Mouse (Mus musculus) liver, embryonic 16.5 days (tissue): Measurements from ENCODE around the gene Lrrc58. TPM values are rescaled to one million over a fixed set of nuclear protein-coding genes. Genes with fewer than 3 reads are reported as not detected.

ENCODE experiments used
- ATAC-seq: fragments of 200-750 bp; cut with Nextera tagmentation; 2 replicates; pipeline ENCODE4 v1.8.0; 2017; ENCODE audit warnings: low read depth, mild to moderate bottlenecking, moderate number of reproducible peaks, moderate library complexity
- H3K27ac ChIP-seq: fragments of 300-500 bp; sonication (generic); 2 replicates; pipeline ENCODE4 v1.5.1; 2014; ENCODE audit warnings: mild to moderate bottlenecking, low read length
- H3K27me3 ChIP-seq: fragments of 300-500 bp; sonication (generic); 2 replicates; pipeline ENCODE4 v1.6.1; 2014; ENCODE audit warnings: low read depth, low read length, mixed read lengths; ENCODE audit not compliant: control insufficient read depth, insufficient read depth
- H3K36me3 ChIP-seq: fragments of 300-500 bp; sonication (generic); 2 replicates; pipeline ENCODE4 v1.6.1; 2014; ENCODE audit warnings: mild to moderate bottlenecking; ENCODE audit not compliant: control insufficient read depth, insufficient read depth
- H3K4me1 ChIP-seq: fragments of 300-500 bp; sonication (generic); 2 replicates; pipeline ENCODE4 v1.6.1; 2014; ENCODE audit warnings: low read depth, low read length, mixed read lengths; ENCODE audit not compliant: control insufficient read depth
- H3K4me2 ChIP-seq: fragments of 300-500 bp; sonication (generic); 2 replicates; pipeline ENCODE4 v1.6.1; 2014; ENCODE audit warnings: low read depth, low read length, mixed read lengths
- H3K4me3 ChIP-seq: fragments of 300-500 bp; sonication (generic); 2 replicates; pipeline ENCODE4 v1.5.1; 2014; ENCODE audit warnings: low read depth, mild to moderate bottlenecking, low read length
- H3K9ac ChIP-seq: fragments of 300-500 bp; sonication (generic); 2 replicates; pipeline ENCODE4 v1.6.1; 2014; ENCODE audit warnings: low read depth, low read length
- H3K9me3 ChIP-seq: fragments of 300-500 bp; sonication (generic); replicated peaks from 2 replicates; pipeline ENCODE4 v1.6.1; 2016; ENCODE audit warnings: low read length; ENCODE audit not compliant: control insufficient read depth
- WGBS: fragments of 180-500 bp; shearing (Covaris S2); extraction: QIAGEN DNeasy Blood & Tissue Kit; methylation state at CpG from one replicate; pipeline ENCODE4 v1.1.7; 2014; ENCODE audit not compliant: insufficient replicate concordance; 5-methylcytosine and 5-hydroxymethylcytosine counted together
- polyA plus RNA-seq: library from polyadenylated mRNA; unstranded; fragments of >200 nt; fragmentation: Nextera tagmentation; extraction: Ambion mirVana; gene quantifications from 2 replicates; pipeline ENCODE4 v1.2.1, GENCODE M21; 2015

Gene Lrrc58
- polyA plus RNA-seq, 1 experiment from 2014 or later, result 11.3 TPM

DNA sequence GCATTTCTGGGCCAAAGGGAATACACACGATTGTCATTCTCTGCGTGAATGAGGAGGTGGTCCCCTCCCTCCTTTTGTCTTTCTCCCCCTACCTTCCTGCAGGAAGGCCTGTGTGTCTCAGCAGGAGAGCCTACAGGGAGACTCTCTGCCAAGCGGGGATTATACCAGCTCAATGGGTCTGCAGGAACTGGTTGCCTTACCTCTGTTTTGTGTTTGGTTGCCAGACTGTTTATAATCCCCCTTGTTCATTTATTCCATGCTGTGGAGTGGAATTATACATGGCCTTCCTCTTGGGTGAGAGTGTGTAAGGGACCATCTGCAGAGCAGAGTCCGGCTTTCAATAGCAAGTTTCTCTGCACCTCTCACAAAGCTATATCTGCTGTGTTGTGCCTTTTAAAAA lies 58.9 kb downstream of the Lrrc58 start:
- Histone ChIP-seq H3K36me3 (no peaks in the 10 kb centered on the region), H3K9ac (no peak overlapping the region), H3K4me1 (no peaks in the 10 kb centered on the region), H3K27ac (no peak overlapping the region), H3K9me3 (no peaks in the 10 kb centered on the region), H3K4me2 (no peak overlapping the region), H3K4me3 (no peak overlapping the region), H3K27me3 (no peaks in the 10 kb centered on the region)
- 44% methylated on average over 4 of the region's 4 CpGs for WGBS
- ATAC-seq, result no peak

GRCm38 (mm10) chr16:37929006-37929405 lies 60.8 kb downstream of the Lrrc58 start:
- Histone ChIP-seq H3K36me3 (no peaks in the 10 kb centered on the region), H3K4me1 (no peaks in the 10 kb centered on the region), H3K27ac (no peak overlapping the region), H3K9ac (no peak overlapping the region), H3K9me3 (no peaks in the 10 kb centered on the region), H3K27me3 (no peaks in the 10 kb centered on the region), H3K4me2 (no peak overlapping the region), H3K4me3 (no peak overlapping the region)
- 49% methylated on average over 2 of the region's 2 CpGs for WGBS
- no peak for ATAC-seq

DNA sequence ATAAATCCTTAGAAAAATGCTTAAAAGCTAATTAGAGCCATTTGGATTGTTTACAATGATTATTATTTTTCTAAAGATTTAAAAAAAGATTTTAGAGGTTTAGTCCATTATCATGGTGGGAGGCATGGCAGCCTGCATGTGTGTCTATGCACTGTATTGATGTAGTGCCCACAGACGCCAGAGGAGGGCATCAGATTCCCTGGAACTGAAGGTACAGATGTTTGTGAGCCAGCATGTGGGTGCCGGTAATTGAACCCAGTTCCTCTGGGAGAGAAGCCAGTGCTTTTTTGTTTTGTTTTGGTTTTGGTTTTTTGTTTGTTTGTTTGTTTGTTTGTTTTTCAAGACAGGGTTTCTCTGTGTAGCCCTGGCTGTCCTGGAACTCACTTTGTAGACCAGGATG lies 61.4 kb downstream of the Lrrc58 start:
- no peak overlapping the region for H3K4me3 ChIP-seq
- no peak overlapping the region for H3K4me2 ChIP-seq
- no peak for ATAC-seq
- H3K9ac ChIP-seq, result no peak overlapping the region
- no peaks in the 10 kb centered on the region for H3K27me3 ChIP-seq
- H3K36me3 ChIP-seq, result no peaks in the 10 kb centered on the region
- no peak overlapping the region for H3K27ac ChIP-seq
- H3K9me3 ChIP-seq, result no peaks in the 10 kb centered on the region
- WGBS, result 59% methylated on average over 2 of the region's 2 CpGs
- no peaks in the 10 kb centered on the region for H3K4me1 ChIP-seq

- no peaks in the 10 kb centered on the region for H3K9me3 ChIP-seq
- ATAC-seq, result no peak
- no peak overlapping the region for H3K4me2 ChIP-seq
- no peaks in the 10 kb centered on the region for H3K36me3 ChIP-seq
- H3K27ac ChIP-seq, result no peak overlapping the region
- WGBS, result 62% methylated on average over 2 of the region's 2 CpGs
- no peak overlapping the region for H3K9ac ChIP-seq
- H3K4me1 ChIP-seq, result no peaks in the 10 kb centered on the region
- no peak overlapping the region for H3K4me3 ChIP-seq
- H3K27me3 ChIP-seq, result no peaks in the 10 kb centered on the region
These were observed 66.7 kb downstream of the Lrrc58 start for GRCm38 (mm10) chr16:37934932-37935331.

DNA sequence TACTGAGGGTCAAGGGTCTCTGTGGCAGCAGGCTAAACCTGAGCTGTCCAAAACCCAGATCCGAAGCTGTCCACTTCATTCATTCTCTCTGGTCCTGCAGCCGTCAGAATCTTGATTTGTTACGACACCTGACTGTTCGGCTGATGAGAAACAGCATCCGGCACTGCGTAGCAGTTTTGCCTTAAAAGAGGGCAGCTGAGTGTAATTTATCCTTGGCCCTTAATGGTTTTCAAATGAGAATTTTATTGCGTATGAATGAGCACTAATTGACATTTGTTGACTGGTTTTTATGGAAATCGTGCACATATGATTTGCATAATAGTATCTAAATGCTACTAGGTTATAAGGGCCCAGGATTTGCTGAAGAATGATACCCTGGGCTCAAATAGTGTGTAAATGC lies 69.1 kb downstream of the Lrrc58 start:
- 70% methylated on average over 8 of the region's 8 CpGs for WGBS
- no peak overlapping the region for H3K4me3 ChIP-seq
- H3K36me3 ChIP-seq, result no peaks in the 10 kb centered on the region
- no peak overlapping the region for H3K4me2 ChIP-seq
- H3K9me3 ChIP-seq, result no peaks in the 10 kb centered on the region
- no peak for ATAC-seq
- H3K4me1 ChIP-seq, result no peaks in the 10 kb centered on the region
- H3K9ac ChIP-seq, result no peak overlapping the region
- no peak overlapping the region for H3K27ac ChIP-seq
- H3K27me3 ChIP-seq, result no peaks in the 10 kb centered on the region

Other genes starting within 250 kb of the Lrrc58 start
- gene Ndufb4, start 213.9 kb upstream of the Lrrc58 start, polyA plus RNA-seq, result 27.8 and 31.2 TPM in 2 replicates
- 18.1 and 21.5 TPM in 2 replicates for gene Fstl1, start 91.5 kb upstream of the Lrrc58 start, polyA plus RNA-seq
- gene Gm36028, start 7.2 kb upstream of the Lrrc58 start, polyA plus RNA-seq, result 0.07 TPM in 1 of 2 replicates, not detected in the other
- gene Gpr156, start 48.1 kb downstream of the Lrrc58 start, polyA plus RNA-seq, result not detected in 2 replicates
- 9.1 and 9.5 TPM in 2 replicates for gene Gsk3b, start 220.6 kb downstream of the Lrrc58 start, polyA plus RNA-seq